Mouse (Mus musculus) erythroblast, embryonic 14.5 days (primary cell): ENCODE data around the gene Acer3. TPM values are rescaled to one million over a fixed set of nuclear protein-coding genes. Genes with fewer than 3 reads are reported as not detected.
"Not testable (repeated sequence)": the region's sequence is repeated elsewhere in the genome, so short reads cannot be mapped to it uniquely, and the experiment has no call there.

Experiments
- H3K27me3 ChIP-seq: 2 replicates; pipeline ENCODE4 v1.6.1; 2012; ENCODE audit warnings: inconsistent platforms; ENCODE audit not compliant: control insufficient read depth
- H3K36me3 ChIP-seq: 2 replicates; pipeline ENCODE4 v1.6.1; 2012; ENCODE audit warnings: mild to moderate bottlenecking, inconsistent platforms; ENCODE audit not compliant: control insufficient read depth
- H3K4me1 ChIP-seq: 2 replicates; pipeline ENCODE4 v1.6.1; 2012; ENCODE audit warnings: inconsistent platforms; ENCODE audit not compliant: control insufficient read depth
- H3K4me3 ChIP-seq: replicated peaks from 2 replicates; pipeline ENCODE3; 2012; ENCODE audit warnings: moderate library complexity, mild to moderate bottlenecking, inconsistent platforms
- H3K9me3 ChIP-seq: 2 replicates; pipeline ENCODE4 v1.6.1; 2012; ENCODE audit warnings: low read length, inconsistent platforms, mixed read lengths; ENCODE audit not compliant: control insufficient read depth
- GATA1 ChIP-seq: IDR thresholded peaks from 2 replicates; pipeline ENCODE4 v1.6.1; 2012; ENCODE audit warnings: low read length, inconsistent platforms, mixed read lengths
- TAL1 ChIP-seq: IDR thresholded peaks from 3 replicates; pipeline ENCODE4 v1.6.1; 2012; ENCODE audit warnings: low read length, inconsistent platforms, mixed read lengths
- polyA plus RNA-seq: library from polyadenylated mRNA; stranded (reverse); fragments of >175 nt; gene quantifications from 2 replicates; pipeline ENCODE4 v1.2.3, GENCODE M21; 2012

The Acer3 gene
- polyA plus RNA-seq, 1 experiment, result 0.15 TPM

GRCm38 (mm10) chr7:98309219-98310030 lies 11.6 kb downstream of the Acer3 start:
- H3K4me3 ChIP-seq, result peak overlapping the region; percentile 98

GRCm38 (mm10) chr7:98308607-98309218 lies 12.3 kb downstream of the Acer3 start:
- peaks cover 37% of the 10 kb centered on the region for H3K4me1 ChIP-seq
- TF ChIP-seq GATA1 (no peak), TAL1 (no peak)
- peaks cover 7% of the 10 kb centered on the region for H3K36me3 ChIP-seq
- H3K9me3 ChIP-seq, result no peaks in the 10 kb centered on the region
- peak overlapping the region; percentile 98 for H3K4me3 ChIP-seq
- H3K27me3 ChIP-seq, result peaks cover 16% of the 10 kb centered on the region

More at GRCm38 (mm10) chr7:98309219-98310030, 11.6 kb downstream of the Acer3 start:
- TF ChIP-seq GATA1 (no peak), TAL1 (no peak)
- peaks cover 7% of the 10 kb centered on the region for H3K36me3 ChIP-seq
- H3K9me3 ChIP-seq, result no peaks in the 10 kb centered on the region
- H3K27me3 ChIP-seq, result peaks cover 22% of the 10 kb centered on the region
- peaks cover 36% of the 10 kb centered on the region for H3K4me1 ChIP-seq

DNA sequence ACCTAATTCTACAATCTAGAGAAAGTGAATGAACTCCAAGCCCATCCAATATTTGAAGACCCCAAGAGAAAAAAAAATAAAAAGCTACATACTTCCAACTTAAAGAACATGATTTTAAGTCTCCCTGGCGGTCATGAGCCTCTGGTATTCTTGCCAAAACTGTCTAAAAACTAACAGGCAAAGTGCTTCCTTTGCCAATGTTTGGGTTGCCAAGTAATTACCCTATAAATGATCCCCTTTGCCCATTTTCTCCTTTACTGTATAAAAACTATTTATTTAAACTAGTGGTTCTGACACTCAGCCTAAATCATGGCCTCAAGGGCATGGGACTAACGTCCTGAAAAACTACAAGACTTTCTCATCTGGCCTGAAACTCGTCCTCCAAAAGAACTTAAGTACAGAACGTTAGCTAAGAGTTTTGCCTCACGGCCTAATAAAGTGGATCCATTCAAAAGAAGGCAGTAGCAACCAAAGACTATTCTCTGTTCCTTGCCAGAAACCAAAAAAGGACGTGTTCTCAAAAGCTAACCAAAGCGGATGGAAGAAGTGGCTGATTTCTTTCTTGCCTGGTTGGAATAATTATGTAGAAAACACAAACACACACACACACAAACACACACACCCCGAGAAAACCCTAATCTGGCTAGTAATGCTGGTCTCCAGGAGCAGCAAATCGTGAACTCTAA lies 12.9 kb downstream of the Acer3 start:
- no peak for TF ChIP-seq TAL1
- no peak for TF ChIP-seq GATA1
- Histone ChIP-seq H3K9me3 (no peaks in the 10 kb centered on the region), H3K36me3 (peaks cover 7% of the 10 kb centered on the region), H3K4me3 (peak overlapping the region; percentile 98), H3K27me3 (peaks cover 9% of the 10 kb centered on the region), H3K4me1 (peaks cover 38% of the 10 kb centered on the region)

DNA sequence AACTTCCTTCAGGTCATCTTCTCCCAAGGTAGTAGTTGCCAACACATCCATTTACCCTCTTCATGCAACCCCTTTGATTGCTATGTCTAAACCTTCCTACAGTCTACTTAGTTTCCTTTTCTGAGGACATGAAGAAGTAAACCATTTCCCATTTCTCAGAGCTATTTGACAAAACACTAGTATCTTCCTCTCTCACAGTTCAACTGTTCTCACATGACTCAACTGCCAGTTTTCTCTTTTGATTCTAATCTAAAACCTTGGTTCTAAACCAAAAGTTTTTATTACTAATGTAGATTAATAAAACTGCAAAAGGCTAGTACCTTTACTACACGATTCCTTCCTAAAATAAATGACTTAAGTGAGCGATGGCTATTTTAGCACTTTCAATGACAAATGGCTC lies 13.6 kb downstream of the Acer3 start:
- peak overlapping the region; percentile 98 for H3K4me3 ChIP-seq
- H3K36me3 ChIP-seq, result peaks cover 7% of the 10 kb centered on the region
- peaks cover 3% of the 10 kb centered on the region for H3K27me3 ChIP-seq
- H3K4me1 ChIP-seq, result peaks cover 38% of the 10 kb centered on the region
- no peak for TF ChIP-seq GATA1
- TF ChIP-seq TAL1, result no peak
- H3K9me3 ChIP-seq, result no peaks in the 10 kb centered on the region

GRCm38 (mm10) chr7:98292901-98293300 lies 28.1 kb downstream of the Acer3 start:
- no peak for TF ChIP-seq TAL1
- TF ChIP-seq GATA1, result no peak
- H3K4me3 ChIP-seq, result no peak overlapping the region
- H3K27me3 ChIP-seq, result no peaks in the 10 kb centered on the region
- no peaks in the 10 kb centered on the region for H3K9me3 ChIP-seq
- peaks cover 20% of the 10 kb centered on the region for H3K4me1 ChIP-seq
- H3K36me3 ChIP-seq, result peaks cover 5% of the 10 kb centered on the region

DNA sequence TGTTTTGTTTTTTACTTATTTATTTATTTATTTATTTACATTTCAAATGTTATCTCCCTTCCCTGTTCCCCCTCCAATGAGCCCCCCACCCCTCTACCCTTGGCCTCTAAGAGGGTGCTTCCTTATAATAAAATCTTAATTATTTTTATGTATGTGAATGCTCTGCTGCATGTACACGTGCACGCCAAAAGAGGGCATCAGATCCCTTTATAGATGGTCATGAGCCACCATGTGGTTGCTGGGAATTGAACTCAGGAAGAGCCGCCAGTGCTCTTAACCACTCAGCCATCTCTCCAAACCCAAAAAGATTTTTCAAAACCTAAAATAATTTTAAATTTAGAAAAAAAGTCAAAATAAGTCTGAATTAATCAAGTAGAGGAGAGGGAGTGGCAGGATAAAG lies 31.4 kb downstream of the Acer3 start:
- no peak overlapping the region for H3K4me3 ChIP-seq
- no peak for TF ChIP-seq TAL1
- no peak for TF ChIP-seq GATA1
- H3K36me3 ChIP-seq, result peaks cover 3% of the 10 kb centered on the region
- H3K4me1 ChIP-seq, result peaks cover 18% of the 10 kb centered on the region
- H3K27me3 ChIP-seq, result no peaks in the 10 kb centered on the region
- H3K9me3 ChIP-seq, result no peaks in the 10 kb centered on the region

DNA sequence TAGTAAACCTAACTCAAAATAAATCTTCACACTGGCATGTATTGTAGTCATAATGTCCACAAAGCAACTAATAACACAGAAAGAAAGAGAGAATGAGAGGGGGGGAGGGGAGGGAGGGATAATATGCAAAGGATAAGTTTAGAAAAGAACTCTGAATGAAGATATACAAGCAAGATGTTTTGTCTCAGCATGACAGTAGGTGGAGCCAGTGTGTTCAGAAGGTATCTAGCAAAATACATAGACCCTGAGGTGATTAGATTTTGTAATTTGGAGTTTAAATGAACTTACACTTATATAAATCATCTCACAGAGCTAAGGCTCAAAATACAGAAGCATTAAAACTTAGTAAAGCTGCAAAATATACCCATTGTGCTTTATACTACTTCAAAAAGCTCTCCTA lies 44.7 kb downstream of the Acer3 start:
- no peak overlapping the region for H3K4me3 ChIP-seq
- no peaks in the 10 kb centered on the region for H3K4me1 ChIP-seq
- no peaks in the 10 kb centered on the region for H3K27me3 ChIP-seq
- H3K9me3 ChIP-seq, result no peaks in the 10 kb centered on the region
- peaks cover 7% of the 10 kb centered on the region for H3K36me3 ChIP-seq
- TF ChIP-seq GATA1 (no peak), TAL1 (no peak)

- not testable (repeated sequence) for H3K4me1 ChIP-seq, H3K4me3 ChIP-seq, H3K9me3 ChIP-seq, H3K27me3 ChIP-seq
- peaks cover 19% of the 10 kb centered on the region for H3K36me3 ChIP-seq
Measured at GRCm38 (mm10) chr7:98268166-98268565, 52.8 kb downstream of the Acer3 start.

DNA sequence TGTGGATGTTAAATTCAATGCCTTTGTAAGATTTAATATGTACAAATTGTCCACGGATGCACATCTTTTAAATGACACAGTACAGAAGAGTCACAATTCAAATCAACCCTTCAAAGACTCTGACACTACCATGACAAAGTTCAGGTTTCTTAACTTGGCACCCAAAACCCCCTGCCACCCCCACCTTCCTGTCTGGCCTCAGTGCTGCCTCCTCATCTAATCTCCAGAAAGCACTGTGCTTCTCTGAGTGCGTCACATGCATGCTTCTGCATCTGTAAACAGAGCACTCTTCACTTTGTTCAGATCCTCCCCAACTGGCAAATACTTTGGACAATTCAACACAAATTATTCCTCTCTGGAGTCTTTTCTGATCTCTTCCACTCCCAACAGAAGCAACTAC lies 68.5 kb downstream of the Acer3 start:
- no peaks in the 10 kb centered on the region for H3K27me3 ChIP-seq
- H3K9me3 ChIP-seq, result no peaks in the 10 kb centered on the region
- H3K4me3 ChIP-seq, result no peak overlapping the region
- no peaks in the 10 kb centered on the region for H3K4me1 ChIP-seq
- H3K36me3 ChIP-seq, result peaks cover 71% of the 10 kb centered on the region
- no peak for TF ChIP-seq GATA1
- TF ChIP-seq TAL1, result no peak
